In genomic region chr13:61541631-61542030, GRCm38 (mm10) we compare ENCODE assay signal across 27 mouse cellular contexts. TPM values are rescaled to one million over a fixed set of nuclear protein-coding genes. Genes with fewer than 3 reads are reported as not detected.
DNase-seq lines count a peak whose midpoint lies in the region; ATAC-seq and TF ChIP-seq lines count a peak whose summit lies in the region.
"Had no signal": no experiment of that assay in that cellular context is flagged by ENCODE, and none has a peak within 500 bp of the region (broad histone marks: within the 10 kb centered on the region; RNA-seq: fewer than 3 reads in every experiment).

Gene Ctsm (minus strand): TSS chr13:61541839.

- H3K9ac ChIP-seq in kidney, embryonic 15.5 days: no peak within 1 kb of the TSS
- H3K9ac ChIP-seq: embryonic facial prominence, embryonic 12.5 days; forebrain, embryonic 13.5 days; forebrain, embryonic 15.5 days had no signal

- H3K4me2 ChIP-seq in kidney, embryonic 15.5 days: no peak within 1 kb of the TSS
- H3K4me2 ChIP-seq: embryonic facial prominence, embryonic 12.5 days; forebrain, embryonic 13.5 days; forebrain, embryonic 15.5 days had no signal

- no peak for TF ChIP-seq CTCF in kidney, adult 2 months (conservative IDR thresholded peaks at IDR 0.05; ENCODE audit: insufficient read depth, insufficient read length, low read depth, low read length)

- no peaks in the 10 kb centered on the region for H3K36me3 ChIP-seq in kidney, adult 2 months (ENCODE audit: control insufficient read depth, insufficient read depth, low read length)
- H3K36me3 ChIP-seq in kidney, embryonic 15.5 days: no peaks in the 10 kb centered on the region
- H3K36me3 ChIP-seq: embryonic facial prominence, embryonic 10.5 days; embryonic facial prominence, embryonic 12.5 days; forebrain, embryonic 15.5 days; G1E had no signal

- peak; percentile 61 for DNase-seq in kidney, adult 11 months
- DNase-seq in kidney, postnatal 10 days: no peak
- peak; percentile 58 for DNase-seq in kidney, adult 2 months
- DNase-seq in kidney, postnatal 14 days: no peak
- DNase-seq in kidney, adult 9 months: peak; percentile 89
- DNase-seq: adrenal gland, adult 8-10 months; adrenal gland, postnatal 14 days; adrenal gland, postnatal 36 days; B cell, adult 2 months; cerebellum, adult 11-12 months; cerebellum, adult 2 months; cerebellum, adult 9-10 months; cerebellum, postnatal 10 days; cerebellum, postnatal 25 days had no signal

- no peak for TF ChIP-seq POLR2A in kidney, adult 2 months (IDR thresholded peaks at IDR 0.05; ENCODE audit: low read depth, low read length)

- ATAC-seq in kidney, embryonic 15.5 days (replicated peaks; ENCODE audit: low FRiP score): no peak
- ATAC-seq: activated CD4-positive, CD25-positive, alpha-beta regulatory T cell, adult 4 months; CD4-positive, CD25-positive, alpha-beta regulatory T cell, adult 4 months; forebrain, embryonic 13.5 days; forebrain, embryonic 15.5 days; Patski had no signal

- H3K27me3 ChIP-seq in kidney, adult 2 months (replicated peaks; ENCODE audit: control insufficient read depth, insufficient read depth, low read length): no peaks in the 10 kb centered on the region
- H3K27me3 ChIP-seq in kidney, embryonic 15.5 days: no peaks in the 10 kb centered on the region
- H3K27me3 ChIP-seq: CH12.LX; embryonic facial prominence, embryonic 12.5 days; forebrain, embryonic 13.5 days; forebrain, embryonic 15.5 days; Patski had no signal

- WGBS in kidney, adult 2 months: 58% methylated on average over 4 of the region's 4 CpGs
- WGBS in kidney, embryonic 15.5 days: 74% methylated on average over 4 of the region's 4 CpGs

- peaks cover 8% of the 10 kb centered on the region; the same call in 1 of the 2 replicates for H3K9me3 ChIP-seq in kidney, embryonic 15.5 days (replicated peaks)
- H3K9me3 ChIP-seq: G1E had no signal

- H3K4me1 ChIP-seq in kidney, adult 2 months (ENCODE audit: control insufficient read depth, insufficient read depth, low read length): no peaks in the 10 kb centered on the region
- H3K4me1 ChIP-seq in kidney, embryonic 15.5 days: no peaks in the 10 kb centered on the region
- H3K4me1 ChIP-seq: embryonic facial prominence, embryonic 10.5 days; embryonic facial prominence, embryonic 12.5 days; forebrain, embryonic 13.5 days; forebrain, embryonic 15.5 days had no signal

- no peak within 1 kb of the TSS for H3K4me3 ChIP-seq in kidney, adult 2 months (ENCODE audit: insufficient read depth, low read depth, low read length)
- H3K4me3 ChIP-seq in kidney, embryonic 15.5 days (replicated peaks): no peak within 1 kb of the TSS
- H3K4me3 ChIP-seq: embryonic facial prominence, embryonic 10.5 days; embryonic facial prominence, embryonic 12.5 days; forebrain, embryonic 13.5 days; forebrain, embryonic 15.5 days had no signal

- no peak within 1 kb of the TSS for H3K27ac ChIP-seq in kidney, adult 2 months (ENCODE audit: insufficient read depth, low read depth, low read length)
- no peak within 1 kb of the TSS for H3K27ac ChIP-seq in kidney, embryonic 15.5 days
- H3K27ac ChIP-seq: embryonic facial prominence, embryonic 10.5 days; embryonic facial prominence, embryonic 12.5 days; forebrain, embryonic 13.5 days; forebrain, embryonic 15.5 days had no signal

RNA-seq across cellular contexts. Expression of gene Ctsm, which starts in this region (rescaled TPM):
- polyA plus RNA-seq in kidney, adult 2 months (2012; rRNA removed): not detected in 2 replicates
- not detected in 2 replicates for polyA plus RNA-seq in kidney, embryonic 15.5 days (2015; fragmentation: Nextera tagmentation; extraction: Ambion mirVana)
- polyA plus RNA-seq: activated CD4-positive, CD25-positive, alpha-beta regulatory T cell, adult 4 months; CD4-positive, CD25-positive, alpha-beta regulatory T cell, adult 4 months; cerebellum, adult 2 months; cortical plate, adult 2 months; embryonic facial prominence, embryonic 10.5 days; embryonic facial prominence, embryonic 12.5 days; embryonic facial prominence, embryonic 14.5 days; forebrain, embryonic 11.5 days; forebrain, embryonic 13.5 days; forebrain, embryonic 15.5 days; G1E; Patski had no signal

Comparison
In these comparisons a context has a peak if more than half of its experiments do, and no peak if none do; other contexts are left out.
1. DNase-seq: peak in kidney, adult 11 months (single experiment) and kidney, adult 9 months (single experiment); none in kidney, postnatal 10 days (single experiment) and kidney, postnatal 14 days (single experiment).
2. Peak in DNase-seq in kidney, adult 2 months; RNA of the gene not detected or under 1 TPM.